Mouse (Mus musculus): ENCODE data around the gene Rin2. TPM values are rescaled to one million over a fixed set of nuclear protein-coding genes. Genes with fewer than 3 reads are reported as not detected.
"Not testable (repeated sequence)": the region's sequence is repeated elsewhere in the genome, so short reads cannot be mapped to it uniquely, and the experiment has no call there.

Gene Rin2
- total RNA-seq, 1 experiment from 2014 or later, result 3.4 TPM

- ATAC-seq (replicated peaks; ENCODE audit: low read depth, poor library complexity, severe bottlenecking), result no peak
These were observed 206.9 kb downstream of the Rin2 start for GRCm38 (mm10) chr2:145881932-145882331.

DNA sequence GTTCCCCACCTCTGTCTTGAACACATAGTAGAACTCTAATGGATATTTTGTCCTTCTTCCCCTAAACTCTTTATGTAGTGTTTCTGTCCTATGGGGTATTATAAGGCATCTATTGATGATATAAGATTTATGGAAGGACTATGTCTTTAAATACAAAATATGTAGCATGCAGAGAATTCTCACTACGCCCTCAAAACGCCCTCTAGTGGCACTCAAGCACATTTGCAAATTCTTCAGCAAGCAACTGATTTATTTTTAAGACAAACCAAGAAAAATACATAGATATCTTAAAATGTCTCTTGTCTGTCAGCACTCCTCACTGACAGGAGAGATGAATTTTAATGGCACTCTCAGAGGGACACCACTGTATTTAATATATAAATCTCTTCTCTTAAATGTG lies 207.4 kb downstream of the Rin2 start:
- ATAC-seq (replicated peaks; ENCODE audit: low read depth, poor library complexity, severe bottlenecking), result no peak

DNA sequence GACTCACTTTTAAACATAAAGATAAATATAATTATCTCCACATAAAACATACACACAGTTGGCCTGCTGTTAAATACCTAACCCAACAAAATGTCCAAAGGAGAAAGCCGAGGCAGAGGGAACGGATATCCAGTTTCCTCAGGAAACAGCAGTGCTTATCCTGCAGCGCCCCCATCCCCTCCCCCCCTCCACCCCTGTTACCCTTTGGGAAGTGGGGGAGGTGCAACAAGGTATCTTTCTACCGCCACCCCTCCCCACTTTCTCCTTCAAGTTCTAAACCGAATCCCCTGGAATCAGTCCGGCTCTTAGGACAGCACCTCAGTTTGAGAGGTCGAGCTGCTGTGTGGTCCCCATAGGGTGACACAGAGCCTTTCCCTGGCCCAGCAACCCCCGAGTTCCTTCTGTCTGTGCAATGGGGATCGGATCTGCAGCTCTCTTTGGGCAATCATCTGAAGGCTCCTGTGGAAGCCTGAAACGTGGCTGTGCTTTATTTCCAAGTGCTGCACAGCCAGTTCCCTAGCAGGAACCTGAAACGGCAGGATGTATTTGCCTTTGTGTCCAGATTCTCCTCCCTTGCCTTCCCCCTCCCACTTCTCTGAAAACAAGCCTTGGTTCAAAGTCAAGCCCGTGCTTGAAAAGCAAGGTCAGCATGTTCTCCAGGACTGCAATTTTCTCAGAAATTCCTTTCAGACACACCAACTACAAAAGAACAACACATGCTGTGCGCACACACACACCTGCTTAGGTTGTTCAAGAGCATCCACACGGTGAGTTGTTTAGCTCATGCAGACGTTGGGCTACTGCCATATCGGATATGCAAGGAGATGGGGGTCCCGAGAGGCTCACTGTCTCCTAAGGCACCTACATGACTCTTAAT lies 209.3 kb downstream of the Rin2 start:
- ATAC-seq (replicated peaks; ENCODE audit: low read depth, poor library complexity, severe bottlenecking), result no peak

GRCm38 (mm10) chr2:145884913-145885785 lies 210.1 kb downstream of the Rin2 start:
- no peak for ATAC-seq (replicated peaks; ENCODE audit: low read depth, poor library complexity, severe bottlenecking)

GRCm38 (mm10) chr2:145887937-145888765 lies 213.1 kb downstream of the Rin2 start:
- peak; percentile 79 for ATAC-seq (replicated peaks; ENCODE audit: low read depth, poor library complexity, severe bottlenecking)

DNA sequence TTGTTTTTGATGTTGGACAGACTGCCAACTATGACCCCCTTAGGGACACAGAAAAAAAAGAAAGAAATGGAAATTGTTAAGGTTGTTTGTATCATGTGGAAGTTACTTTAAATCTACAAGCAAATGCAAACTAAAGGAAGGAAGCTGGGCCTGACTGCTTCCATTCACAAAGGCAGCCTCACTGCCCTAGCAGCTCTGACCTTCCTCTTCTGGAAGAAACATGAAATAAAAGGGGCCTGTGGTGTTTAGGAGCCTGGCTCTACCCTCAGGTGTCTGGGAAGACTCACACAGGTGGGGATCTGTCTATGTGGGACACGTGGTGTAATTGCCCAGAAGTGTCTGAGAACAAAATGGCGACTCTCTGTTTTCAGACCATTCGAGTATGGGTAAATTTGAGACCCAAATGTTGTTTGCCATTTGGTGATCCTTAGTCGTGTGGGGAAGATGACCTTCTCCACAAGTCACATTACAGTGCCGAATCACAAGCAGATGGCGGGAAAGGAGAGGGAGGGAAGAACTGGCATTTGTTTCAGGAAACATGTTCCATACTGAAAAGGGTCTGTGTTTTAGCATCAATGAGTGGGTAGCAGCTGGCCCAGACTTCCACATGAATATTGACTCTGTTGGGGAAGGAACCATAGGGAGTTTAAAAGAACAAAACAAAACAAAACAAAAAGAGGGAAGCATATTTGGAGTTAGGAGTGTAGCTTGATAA lies 213.9 kb downstream of the Rin2 start:
- ATAC-seq (replicated peaks; ENCODE audit: low read depth, poor library complexity, severe bottlenecking), result peak; percentile 39

DNA sequence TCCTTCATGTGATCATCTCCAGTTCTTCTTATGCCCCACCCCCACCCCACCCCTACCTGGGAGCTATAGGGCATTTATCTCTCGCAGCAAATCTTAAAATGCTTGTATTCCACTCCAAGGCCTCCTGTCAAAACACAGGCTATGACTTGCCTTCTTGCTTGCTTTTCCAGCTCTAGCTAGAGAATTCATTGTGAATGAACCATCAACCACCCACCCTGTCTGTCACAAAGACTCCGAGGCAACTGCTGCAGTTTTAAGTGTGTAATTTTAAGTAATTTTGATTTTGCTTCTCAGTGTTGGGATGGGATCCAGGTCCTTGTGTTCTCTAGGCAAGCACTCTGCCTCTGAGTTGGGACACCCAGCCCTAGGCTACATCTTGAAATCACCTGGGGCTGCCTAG lies 215.6 kb downstream of the Rin2 start:
- ATAC-seq (replicated peaks; ENCODE audit: low read depth, poor library complexity, severe bottlenecking), result no peak

- no peak for ATAC-seq (replicated peaks; ENCODE audit: low read depth, poor library complexity, severe bottlenecking)
These were observed 218.7 kb downstream of the Rin2 start for GRCm38 (mm10) chr2:145893756-145894155.

- ATAC-seq (replicated peaks; ENCODE audit: low read depth, poor library complexity, severe bottlenecking), result no peak
These were observed 223.1 kb downstream of the Rin2 start for GRCm38 (mm10) chr2:145898106-145898505.

- not testable (repeated sequence) for ATAC-seq (replicated peaks; ENCODE audit: low read depth, poor library complexity, severe bottlenecking)
These were observed 225.3 kb downstream of the Rin2 start for GRCm38 (mm10) chr2:145900318-145900717.

GRCm38 (mm10) chr2:145901861-145902260 lies 226.8 kb downstream of the Rin2 start, which contains the start of gene Naa20:
TSS of gene Naa20 (plus strand) at chr2:145902099.
- ATAC-seq (replicated peaks; ENCODE audit: low read depth, poor library complexity, severe bottlenecking), result no peak

DNA sequence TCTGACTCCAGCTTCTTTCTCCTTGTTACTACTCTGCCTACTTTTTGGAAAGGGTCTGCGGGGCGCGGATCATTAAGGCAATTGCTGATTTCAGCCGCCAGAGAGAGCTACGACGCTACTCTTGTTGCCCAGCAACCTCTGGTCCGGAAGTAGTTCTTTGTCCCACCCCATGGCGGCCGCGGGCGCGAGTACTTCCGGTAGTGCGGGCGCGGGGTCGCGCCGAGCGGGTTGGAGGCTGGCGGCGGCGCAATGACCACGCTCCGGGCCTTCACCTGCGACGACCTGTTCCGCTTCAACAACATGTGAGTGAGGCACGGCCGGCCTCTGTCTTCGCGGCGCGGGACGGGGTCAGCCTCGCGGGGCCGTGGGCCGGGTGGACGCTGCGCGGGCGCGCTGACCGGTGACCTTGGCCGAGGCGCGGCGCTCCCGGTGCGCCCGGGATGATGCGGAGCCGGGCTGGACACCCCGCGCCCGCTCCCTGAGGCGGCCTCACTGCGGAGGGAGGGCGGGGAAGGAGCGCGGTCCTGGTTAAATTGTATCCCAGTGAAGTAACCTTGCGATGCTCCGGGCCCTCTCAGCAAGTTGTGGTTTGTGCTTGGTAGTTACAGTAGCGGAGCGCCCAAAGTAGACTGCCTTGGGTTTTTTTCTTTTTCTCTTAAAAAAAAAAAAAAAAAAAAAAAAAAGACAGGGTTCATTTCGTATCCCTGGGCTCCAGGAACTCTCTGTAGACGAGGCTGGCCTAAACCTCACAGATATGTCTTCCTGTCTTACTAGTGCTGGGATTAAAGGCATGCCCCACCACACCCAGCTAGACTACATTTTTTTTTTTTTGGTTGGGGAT lies 228.3 kb downstream of the Rin2 start:
- peak; percentile 98 for ATAC-seq (replicated peaks; ENCODE audit: low read depth, poor library complexity, severe bottlenecking)

- no peak for ATAC-seq (replicated peaks; ENCODE audit: low read depth, poor library complexity, severe bottlenecking)
These were observed 229.1 kb downstream of the Rin2 start for GRCm38 (mm10) chr2:145903983-145904616.

DNA sequence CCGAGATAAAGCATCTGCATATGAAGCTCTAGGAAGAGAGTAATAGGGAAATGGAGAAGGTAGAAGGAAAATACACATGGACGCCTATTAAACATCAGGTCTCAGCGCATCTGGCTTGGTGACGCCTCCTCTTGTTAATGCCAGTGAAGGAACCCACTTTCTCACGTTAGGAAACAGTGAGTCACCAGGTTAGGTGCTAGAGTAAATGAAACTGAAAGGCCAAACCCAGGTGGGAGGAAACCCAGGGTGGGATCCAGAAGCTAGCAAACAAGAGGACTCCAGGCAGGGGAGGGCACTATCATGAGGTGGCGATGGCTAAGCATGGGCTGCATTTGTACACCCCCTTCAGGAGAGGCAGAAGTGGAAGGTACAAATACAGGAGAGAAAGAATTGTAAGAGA lies 230.1 kb downstream of the Rin2 start:
- no peak for ATAC-seq (replicated peaks; ENCODE audit: low read depth, poor library complexity, severe bottlenecking)

- not testable (repeated sequence) for ATAC-seq (replicated peaks; ENCODE audit: low read depth, poor library complexity, severe bottlenecking)
These were observed 230.9 kb downstream of the Rin2 start for GRCm38 (mm10) chr2:145905884-145906283.

- ATAC-seq (replicated peaks; ENCODE audit: low read depth, poor library complexity, severe bottlenecking), result no peak
These were observed 246.1 kb downstream of the Rin2 start for GRCm38 (mm10) chr2:145920941-145921650.

Data from common myeloid progenitor, adult 5-6 weeks (primary cell).